Mouse (Mus musculus): Measurements from ENCODE around the gene Fer.

The Fer gene

GRCm38 (mm10) chr17:64096811-64097210 is 233.9 kb downstream of the Fer start:
- no peak for DNase-seq

GRCm38 (mm10) chr17:64097788-64098359 is 235.0 kb downstream of the Fer start:
- no peak for DNase-seq

GRCm38 (mm10) chr17:64099395-64100171 is 236.7 kb downstream of the Fer start:
- DNase-seq, result no peak

- no peak for DNase-seq
Observed at GRCm38 (mm10) chr17:64100172-64100510, 237.3 kb downstream of the Fer start.

- no peak for DNase-seq
Observed at GRCm38 (mm10) chr17:64108773-64109172, 245.9 kb downstream of the Fer start.

GRCm38 (mm10) chr17:64109871-64110270 is 247.0 kb downstream of the Fer start:
- DNase-seq, result no peak

GRCm38 (mm10) chr17:64113625-64114024 is 250.8 kb downstream of the Fer start:
- no peak for DNase-seq

GRCm38 (mm10) chr17:64116762-64117161 is 253.9 kb downstream of the Fer start:
- no peak for DNase-seq

- DNase-seq, result no peak
Observed at GRCm38 (mm10) chr17:64119697-64120288, 256.9 kb downstream of the Fer start.

- DNase-seq, result no peak
Observed at GRCm38 (mm10) chr17:64122556-64122955, 259.7 kb downstream of the Fer start.

GRCm38 (mm10) chr17:64123732-64124131 is 260.9 kb downstream of the Fer start:
- DNase-seq, result no peak

GRCm38 (mm10) chr17:64126904-64127303 is 264.0 kb downstream of the Fer start:
- DNase-seq, result no peak

- no peak for DNase-seq
Observed at GRCm38 (mm10) chr17:64129750-64130149, 266.9 kb downstream of the Fer start.

GRCm38 (mm10) chr17:64130356-64130755 is 267.5 kb downstream of the Fer start:
- DNase-seq, result peak; percentile 82

- no peak for DNase-seq
Observed at GRCm38 (mm10) chr17:64132183-64132582, 269.3 kb downstream of the Fer start.

GRCm38 (mm10) chr17:64135941-64136650 is 273.2 kb downstream of the Fer start:
- DNase-seq, result no peak

- peak; percentile 32 for DNase-seq
Observed at GRCm38 (mm10) chr17:64138036-64138717, 275.3 kb downstream of the Fer start.

- peak; percentile 44 for DNase-seq
Observed at GRCm38 (mm10) chr17:64139231-64139915, 276.5 kb downstream of the Fer start.

- no peak for DNase-seq
Observed at GRCm38 (mm10) chr17:64140063-64140850, 277.4 kb downstream of the Fer start.

GRCm38 (mm10) chr17:64141856-64142255 is 279.0 kb downstream of the Fer start:
- DNase-seq, result peak; percentile 29

- DNase-seq, result no peak
Observed at GRCm38 (mm10) chr17:64146409-64146808, 283.5 kb downstream of the Fer start.

GRCm38 (mm10) chr17:64150717-64151116 is 287.9 kb downstream of the Fer start:
- DNase-seq, result no peak

Data from right cerebral cortex, adult 18-20 months (tissue).